Mouse (Mus musculus) cerebellum, adult (tissue): ENCODE results near the gene Kif1bp.
A peak's percentile ranks its signal among the peaks of the same experiment; 100 is the strongest.
"Not testable (repeated sequence)": the region's sequence is repeated elsewhere in the genome, so short reads cannot be mapped to it uniquely, and the experiment has no call there.

ENCODE experiments used
- ATAC-seq: cut with Nextera tagmentation; 2 replicates; pipeline ENCODE4 v1.9.2; 2017; ENCODE audit warnings: mild to moderate bottlenecking, moderate library complexity, mixed read lengths; ENCODE audit not compliant: insufficient number of reproducible peaks, low FRiP score, low TSS enrichment

The Kif1bp gene

DNA sequence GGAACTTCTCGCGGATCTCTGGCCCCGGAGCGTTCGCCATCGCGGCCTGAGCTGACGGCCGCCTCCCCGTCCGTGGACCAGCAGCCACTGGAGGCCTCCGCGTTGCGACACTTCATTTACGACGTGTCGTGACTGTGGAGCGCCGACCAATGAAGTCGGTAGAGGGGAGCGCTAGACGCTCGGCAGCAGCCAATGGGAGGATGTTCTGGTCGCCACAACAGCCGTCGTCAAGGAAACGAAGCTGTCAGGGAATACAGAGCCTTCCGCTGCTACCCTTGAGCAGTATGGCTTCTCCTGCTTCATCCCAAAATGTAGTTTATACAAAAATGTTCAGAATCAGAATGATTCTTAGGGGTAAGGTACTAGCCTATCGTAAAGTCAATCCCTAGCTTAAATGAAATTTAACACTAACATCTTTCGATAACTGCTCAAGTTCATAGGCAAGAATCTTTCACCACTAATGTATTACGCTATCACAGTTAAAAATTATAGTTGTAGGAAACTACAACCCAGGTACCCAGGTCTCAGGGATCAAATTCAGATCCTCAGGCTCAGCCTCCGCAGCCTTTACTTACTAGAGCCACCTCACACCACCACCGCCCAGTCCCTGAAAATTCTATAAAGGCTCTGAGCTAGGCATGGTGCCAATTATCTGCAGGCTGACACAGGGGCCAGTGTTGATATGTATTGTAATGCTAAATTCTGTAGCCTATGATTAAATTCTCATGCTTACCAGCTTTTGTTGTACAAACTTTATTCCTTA is at the start of gene Kif1bp:
TSS of gene Kif1bp (minus strand) at position 120 of the 763 bp plus-strand sequence.
- peak; percentile 100 for ATAC-seq

DNA sequence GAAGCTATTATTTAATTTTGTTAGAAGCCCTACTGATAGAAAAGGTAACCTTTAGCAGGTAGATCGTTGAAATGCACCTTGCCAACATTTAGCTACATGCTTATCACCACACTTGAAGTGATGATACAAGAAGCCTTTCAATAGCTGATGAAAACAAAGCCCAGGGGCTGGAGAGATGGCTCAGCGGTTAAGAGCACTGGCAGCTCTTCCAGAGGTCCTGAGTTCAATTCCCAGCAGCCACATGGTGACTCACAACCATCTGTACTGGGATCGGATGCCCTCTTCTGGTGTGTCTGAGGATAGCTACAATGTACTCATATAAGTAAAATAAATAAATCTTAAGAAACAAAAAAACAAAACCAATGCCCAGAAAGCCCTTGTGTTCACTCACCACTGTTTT is 25.9 kb upstream of the Kif1bp start:
- no peak for ATAC-seq

DNA sequence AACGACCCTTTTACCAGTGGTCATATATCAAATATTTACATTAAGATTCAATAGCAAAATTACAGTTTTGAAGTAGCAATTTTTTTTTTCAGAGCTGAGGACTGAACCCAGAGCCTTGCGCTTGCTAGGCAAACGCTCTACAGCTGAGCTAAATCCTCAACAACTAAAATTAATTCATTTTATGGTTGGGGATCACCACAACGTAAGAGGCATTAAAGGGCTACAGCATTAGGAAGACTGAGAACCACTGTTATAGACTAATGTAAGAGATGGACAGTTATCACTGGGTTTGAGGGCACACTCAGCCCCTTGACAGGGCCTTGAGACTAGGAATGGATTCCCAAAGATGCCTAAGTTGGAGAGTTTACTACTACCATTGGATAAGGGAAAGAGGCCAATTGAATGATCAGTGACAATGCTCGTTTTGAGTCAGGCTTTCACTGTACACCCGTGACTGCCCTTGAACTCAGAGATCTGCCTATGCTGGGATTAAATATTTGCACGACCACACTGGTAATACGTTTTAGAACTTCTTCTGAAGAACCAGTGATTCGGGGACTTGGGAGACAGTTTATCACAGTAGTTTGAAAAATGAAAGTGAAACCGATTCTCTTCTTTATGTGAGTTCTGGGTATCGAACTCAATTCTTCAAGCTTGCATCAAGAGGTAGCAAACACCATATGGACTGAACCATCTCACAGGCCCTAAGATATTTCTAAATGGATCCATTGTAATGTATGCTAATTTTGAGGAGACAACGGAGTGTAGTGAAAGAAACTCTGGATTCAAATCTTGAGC is 25.2 kb upstream of the Kif1bp start:
- ATAC-seq: no peak

DNA sequence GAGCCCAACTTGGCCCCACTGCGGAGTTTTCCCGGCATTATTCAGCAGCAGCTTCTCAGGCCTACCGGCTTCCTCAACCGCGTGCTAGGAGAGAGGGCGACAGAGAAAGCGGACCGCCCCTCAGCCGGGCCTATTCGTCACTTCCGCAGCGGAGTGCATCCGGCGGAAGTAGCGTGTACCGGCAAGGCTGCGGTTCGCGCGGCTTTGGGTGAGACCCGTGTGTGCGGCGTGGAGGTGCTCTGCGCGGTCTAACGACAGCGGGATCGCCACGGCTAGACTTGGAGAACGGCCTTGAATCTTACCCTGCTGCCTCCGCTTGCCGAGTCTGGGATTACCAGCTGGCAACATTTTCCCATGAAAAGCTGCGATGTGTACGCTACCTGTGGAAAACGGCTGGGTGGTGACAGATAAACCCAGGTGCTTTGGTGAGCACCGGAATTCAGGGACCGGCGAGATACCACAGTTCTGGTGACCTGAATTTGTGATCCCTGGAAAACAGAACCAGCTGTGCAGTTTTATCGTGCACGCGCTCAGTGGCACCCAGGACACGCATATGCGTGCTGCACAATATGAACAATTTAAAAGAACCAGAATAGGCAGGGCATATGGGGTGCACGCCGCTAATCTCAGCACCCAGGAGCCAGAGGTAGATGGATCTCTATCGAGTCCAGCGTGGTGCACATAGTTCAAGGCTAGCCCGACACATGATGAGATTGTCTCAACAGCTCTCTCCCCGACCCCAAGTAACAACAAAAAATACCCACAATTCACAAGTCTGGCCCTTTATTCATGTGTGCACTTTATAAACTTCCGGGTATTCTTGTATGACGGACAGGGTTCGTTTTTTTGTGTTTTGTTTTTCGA is 24.2 kb upstream of the Kif1bp start, which contains the start of gene Ddx21:
TSS of gene Ddx21 (minus strand) at position 105 of the 864 bp plus-strand sequence.
- peak; percentile 98 for ATAC-seq

DNA sequence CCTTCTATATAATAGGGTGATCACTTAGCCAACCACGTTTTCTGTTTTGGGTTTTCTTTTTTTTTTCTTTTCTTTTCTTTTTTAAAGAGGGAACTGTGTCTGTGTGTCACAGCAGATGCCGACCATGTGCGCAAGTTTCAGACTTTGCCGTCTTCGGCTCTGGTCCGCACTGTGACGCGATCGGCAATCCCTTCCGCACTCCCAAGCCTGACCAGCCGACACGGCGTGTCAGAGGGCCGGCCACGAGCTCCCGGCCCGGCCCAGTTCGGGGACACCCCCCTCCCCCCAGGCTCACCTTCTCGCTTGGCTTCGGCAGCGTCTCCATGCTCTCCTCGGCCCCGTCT is 23.5 kb upstream of the Kif1bp start:
- peak; percentile 88 for ATAC-seq

DNA sequence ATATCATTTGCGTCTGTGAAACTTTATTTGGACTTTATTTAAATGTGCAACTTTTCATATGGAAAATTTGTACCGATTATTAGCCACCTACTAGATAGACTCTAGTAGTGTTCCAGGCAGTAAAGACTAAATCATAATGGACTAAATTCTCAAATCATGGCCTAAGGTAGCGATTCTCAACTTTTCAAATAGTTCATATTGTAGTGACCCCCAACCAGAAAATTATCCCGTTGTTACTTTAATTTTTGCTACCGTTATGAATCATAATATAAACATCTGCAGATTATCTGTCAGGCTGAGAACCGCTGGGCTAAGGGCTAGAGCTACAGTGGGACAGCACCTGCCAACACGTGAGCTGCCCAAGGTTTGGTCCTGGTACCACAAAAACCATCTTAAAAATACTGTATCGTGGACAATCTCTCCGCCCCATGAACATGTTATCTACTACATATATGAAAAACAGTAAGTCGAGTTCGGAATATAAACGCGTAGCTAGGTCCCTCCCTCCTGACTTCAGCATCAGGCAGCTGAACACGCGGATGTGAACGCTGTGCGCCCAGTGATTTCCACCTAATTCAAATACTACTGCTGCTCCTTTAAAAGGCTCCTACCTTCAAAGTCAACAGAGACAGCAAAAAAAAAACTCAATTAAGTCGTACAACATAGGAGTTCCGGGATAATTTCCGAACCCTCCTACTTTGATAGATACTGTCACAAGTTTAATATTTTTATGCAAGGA is 23.0 kb upstream of the Kif1bp start:
- no peak for ATAC-seq

DNA sequence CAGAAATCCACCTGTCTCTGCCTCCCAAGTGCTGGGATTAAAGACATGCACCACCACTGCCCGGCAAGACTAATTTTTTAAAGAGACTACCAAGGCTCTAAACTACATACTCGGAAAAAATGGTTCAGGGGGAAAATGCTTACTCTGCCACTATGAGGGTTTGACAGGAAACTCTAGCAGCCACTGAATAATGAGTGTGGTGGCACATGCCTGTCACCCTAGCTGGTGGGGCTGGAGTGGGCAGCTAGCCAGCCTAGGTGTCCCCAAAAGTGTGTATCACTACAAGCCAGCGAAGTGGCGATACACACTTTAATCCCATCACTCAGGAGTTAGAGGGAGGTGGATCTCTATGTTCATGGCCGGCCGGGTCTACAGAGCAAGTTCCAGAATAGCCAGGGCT is 21.8 kb upstream of the Kif1bp start:
- ATAC-seq: no peak

DNA sequence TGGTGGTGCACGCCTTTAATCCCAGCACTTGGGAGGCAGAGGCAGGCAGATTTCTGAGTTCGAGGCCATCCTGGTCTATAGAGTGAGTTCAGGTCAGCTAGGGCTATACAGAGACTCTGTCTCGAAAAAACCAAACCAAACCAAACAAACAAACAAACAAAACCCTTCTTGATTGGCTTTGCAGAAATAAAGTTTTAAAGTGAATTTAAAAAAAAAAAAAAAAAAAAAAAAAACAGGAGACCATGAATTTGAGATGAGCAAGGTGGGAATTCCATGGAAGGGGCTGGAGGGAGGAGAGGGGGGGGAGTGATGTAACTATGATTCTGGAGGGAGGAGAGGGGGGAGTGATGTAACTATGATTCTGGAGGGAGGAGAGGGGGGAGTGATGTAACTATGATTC is 21.1 kb upstream of the Kif1bp start:
- ATAC-seq: not testable (repeated sequence)

DNA sequence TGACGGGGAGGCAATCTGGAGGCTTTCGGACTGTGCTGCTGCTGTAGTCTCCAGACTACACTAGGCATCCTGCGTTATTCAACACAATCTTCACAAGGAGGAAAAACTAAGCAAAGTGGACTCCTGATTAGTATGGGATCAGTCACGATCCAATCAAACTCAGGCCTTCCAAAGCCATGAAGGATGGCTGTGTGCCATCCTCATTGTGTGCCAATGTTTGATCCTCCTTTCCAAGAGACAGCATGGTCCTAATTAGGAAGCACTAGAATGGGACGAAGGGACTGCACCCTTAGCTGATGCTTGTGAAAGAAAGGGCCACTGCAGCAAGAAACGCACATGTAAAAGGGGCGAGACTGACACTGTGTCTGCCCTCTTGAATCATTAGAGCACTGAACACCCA is 14.2 kb upstream of the Kif1bp start:
- no peak for ATAC-seq

DNA sequence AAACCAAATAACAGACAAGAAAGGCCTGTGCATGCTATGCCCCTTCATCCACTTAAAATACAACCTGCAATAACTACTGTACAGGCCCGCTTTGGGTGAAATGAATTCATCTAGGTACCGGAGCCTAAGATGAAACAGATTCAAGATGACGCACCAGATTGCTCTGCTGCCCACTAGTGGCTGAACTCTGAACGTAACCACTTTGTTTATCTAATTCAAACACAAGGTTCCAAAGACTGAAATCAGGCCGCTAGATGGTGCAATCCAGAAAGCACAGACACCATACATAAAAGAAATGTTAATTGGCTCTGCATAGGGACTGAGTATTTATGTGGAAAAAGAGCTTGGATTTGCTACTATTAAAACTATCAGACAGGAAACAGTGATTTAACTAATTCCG is 11.9 kb upstream of the Kif1bp start:
- ATAC-seq: peak; percentile 90

DNA sequence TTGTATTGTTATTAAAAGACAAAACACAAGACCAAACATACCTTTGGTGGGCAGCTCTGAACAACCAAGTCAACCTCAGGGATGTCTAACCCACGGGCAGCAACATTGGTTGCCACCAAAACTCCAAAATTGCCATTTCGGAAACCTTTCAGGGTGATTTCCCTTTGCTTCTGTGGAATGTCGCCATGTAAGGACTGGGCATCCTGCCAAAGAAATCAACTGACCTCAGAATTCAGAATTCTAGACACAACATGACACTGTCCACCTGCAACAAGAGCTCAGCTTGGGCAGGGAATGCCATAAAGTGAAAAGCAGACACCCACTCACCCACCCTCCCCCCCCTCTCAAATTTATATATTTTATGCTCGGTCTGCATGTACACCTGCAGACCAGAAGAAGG is 10.4 kb upstream of the Kif1bp start:
- ATAC-seq: no peak

DNA sequence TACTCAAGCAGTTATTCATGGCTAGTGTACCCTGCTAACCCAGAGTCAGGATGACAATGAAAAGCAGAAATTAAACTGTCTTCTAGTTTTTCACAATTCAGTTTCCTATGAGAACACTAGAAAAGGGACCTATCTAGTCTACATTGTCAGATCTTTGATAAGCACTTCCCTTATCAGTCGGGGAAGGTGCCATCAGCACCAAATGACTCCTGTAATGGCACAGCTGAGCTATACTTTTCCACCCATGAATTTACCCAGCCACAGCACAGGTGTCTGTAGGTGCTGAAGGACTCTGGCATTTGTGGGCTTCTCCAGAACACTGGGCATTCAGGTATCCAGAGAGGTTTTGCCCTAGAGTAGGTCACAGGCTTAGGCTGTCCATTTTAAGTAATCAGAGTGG is 5.0 kb upstream of the Kif1bp start:
- ATAC-seq: no peak

DNA sequence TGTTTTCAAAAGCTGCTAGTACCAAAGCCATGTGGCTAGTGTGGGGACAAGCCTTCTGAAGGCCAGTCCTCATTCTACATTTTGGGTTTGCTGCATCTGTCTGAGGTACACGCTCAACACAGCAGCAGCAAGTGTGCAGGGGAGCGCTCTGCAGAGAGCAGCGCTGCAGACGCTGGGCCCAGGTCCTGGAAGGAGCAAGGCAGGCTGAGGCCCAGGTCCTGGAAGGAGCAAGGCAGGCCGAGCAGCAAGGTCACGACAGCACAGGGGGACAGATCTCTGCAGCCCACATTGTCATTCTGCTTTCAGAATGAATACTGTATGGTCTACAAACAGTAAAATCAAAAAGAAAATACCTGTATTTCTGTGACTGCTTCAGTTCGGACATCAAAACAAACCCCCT is 4.4 kb upstream of the Kif1bp start:
- no peak for ATAC-seq

DNA sequence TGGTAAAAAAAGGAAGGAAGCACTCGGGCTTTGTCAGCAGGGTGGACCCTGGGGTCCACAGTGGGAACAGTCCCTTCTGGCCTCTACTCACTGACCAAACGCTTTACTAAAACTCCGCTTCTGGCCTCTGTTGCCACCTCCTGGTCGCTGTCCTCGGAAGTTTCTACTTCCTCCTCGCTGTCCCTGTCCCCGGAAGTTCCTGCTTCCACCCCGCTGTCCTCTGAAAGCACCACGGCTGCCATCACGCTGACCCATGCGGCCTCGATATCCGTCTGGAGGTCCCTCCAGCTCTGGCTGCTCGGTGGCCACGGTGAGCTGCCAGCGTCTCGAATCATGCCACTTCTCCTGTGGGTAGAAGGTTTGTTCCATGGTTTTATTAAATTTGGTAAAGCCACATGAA is 4.0 kb upstream of the Kif1bp start:
- no peak for ATAC-seq

DNA sequence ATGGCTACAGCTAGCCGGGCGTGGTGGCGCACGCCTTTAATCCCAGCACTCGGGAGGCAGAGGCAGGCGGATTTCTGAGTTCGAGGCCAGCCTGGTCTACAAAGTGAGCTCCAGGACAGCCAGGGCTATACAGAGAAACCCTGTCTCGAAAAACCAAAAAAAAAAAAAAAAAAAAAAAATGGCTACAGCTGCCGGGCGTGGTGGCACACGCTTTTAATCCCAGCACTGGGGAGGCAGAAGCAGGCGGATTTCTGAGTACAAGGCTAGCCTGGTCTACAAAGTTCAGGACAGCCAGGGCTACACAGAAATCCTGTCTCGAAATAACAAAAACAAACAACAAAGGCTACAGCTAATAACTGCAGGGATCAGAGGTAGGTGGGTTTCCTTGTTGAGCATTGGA is 872 bp upstream of the Kif1bp start:
- ATAC-seq: not testable (repeated sequence)

DNA sequence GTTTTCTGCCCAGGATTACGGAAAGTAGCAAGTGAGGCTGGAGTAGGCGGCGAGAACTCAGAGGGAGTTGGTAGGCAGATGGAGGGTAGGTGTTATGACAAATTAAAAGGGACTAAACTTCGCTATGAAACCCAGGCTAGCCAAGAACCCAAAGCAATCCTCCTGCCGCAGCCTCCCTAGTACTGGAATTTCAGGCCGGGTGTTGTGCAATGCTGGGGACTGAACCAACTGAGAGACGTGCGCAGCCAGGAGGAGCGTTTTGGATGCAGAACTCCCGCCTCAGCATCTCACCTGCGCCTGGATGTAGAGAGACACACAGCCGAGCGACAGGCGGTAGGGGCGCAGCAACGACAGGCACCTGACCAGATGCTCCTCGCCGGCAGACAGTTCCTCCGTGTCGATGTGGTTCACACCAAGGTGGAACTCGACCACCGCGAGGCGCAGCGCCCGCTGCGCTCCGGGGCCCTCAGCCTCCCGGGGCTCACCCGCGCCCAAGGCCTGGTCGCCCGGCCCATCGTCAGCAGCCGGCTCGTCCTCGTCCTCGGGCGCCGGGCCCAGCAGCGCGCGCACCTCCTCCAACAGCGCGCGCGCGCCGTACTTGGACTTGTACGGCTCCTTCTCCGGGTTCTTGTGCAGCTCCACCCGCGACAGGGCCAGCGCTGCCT is 452 bp downstream of the Kif1bp start:
- peak; percentile 60 for ATAC-seq

DNA sequence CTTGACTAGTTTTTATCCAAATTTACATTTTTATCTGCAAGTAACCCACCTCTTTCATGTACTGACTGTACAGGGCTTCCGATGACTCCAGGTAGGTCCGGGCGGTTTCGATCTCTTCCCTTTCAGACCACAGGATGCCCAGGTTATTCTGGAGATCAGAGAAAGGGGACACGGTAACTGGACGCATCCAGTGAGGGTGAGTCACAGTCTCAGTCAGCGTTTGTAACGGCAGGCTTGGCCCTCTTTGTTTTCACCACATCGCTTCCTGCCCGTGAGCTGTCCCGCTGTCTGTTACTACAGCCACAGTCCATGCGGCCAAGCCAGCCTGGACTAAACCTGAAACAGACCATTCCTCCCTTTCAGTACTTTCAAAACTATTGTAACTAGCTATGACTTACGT is 3.3 kb downstream of the Kif1bp start:
- ATAC-seq: no peak

DNA sequence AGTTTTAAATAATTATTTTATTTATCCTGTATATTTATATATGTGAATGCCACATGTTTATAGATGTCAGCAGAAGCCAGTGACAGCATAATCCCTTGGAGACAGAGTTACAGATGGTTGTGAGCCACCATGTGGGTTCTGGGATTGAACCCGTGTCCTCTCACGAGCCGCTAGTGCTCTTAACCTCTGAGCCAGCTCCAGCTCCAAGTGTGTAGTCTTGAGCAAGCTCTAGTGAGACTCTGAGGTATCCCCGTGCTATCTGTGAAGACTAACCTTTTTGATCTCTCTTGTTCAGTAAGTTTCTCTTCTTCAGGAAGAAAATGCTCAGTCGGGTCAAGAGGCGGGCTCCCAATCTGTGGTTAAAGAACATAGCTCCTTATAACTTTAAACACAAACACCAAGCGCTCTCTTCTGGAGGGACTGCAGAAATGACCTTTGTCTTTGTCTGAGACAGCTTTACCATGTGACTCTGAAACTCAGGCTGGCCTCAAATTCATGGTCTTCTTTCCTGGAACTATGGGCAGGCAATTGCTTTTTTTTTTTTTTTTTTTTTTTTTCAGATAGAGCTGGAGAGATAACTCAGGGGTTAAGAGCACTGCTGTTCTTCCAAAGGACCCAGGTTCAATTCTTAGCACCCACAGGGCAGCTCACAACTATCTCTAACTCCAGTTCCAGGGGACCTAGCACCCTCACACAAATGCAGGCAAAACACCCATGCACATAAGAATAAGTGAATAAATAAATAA is 8.0 kb downstream of the Kif1bp start:
- ATAC-seq: no peak

DNA sequence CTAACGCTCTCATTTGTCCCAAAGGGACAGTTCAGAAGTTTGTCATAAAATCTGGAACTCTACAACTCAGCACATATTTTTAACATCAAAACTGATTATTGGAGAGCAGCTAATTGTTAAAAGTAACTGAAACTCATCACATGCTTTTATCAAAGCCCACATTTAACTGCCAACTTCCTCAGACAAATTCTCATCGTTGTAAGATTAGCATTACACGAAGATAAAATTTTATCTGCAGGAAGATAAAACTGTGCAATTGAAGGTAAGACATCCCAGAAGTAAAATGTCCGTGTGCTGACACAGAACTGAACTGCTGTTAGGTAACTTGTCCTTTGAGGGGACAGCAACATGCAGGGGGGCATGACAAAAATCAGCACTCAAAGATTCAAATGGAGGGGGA is 9.4 kb downstream of the Kif1bp start:
- no peak for ATAC-seq
